Mouse (Mus musculus) intestine, postnatal 0 days (tissue): ENCODE measurements around the gene 9530002B09Rik. TPM values are rescaled to one million over a fixed set of nuclear protein-coding genes. Genes with fewer than 3 reads are reported as not detected.

Source experiments
- ATAC-seq: fragments of 200-750 bp; cut with Nextera tagmentation; 2 replicates; pipeline ENCODE4 v1.8.0; 2017; ENCODE audit warnings: mild to moderate bottlenecking, moderate TSS enrichment, moderate library complexity
- H3K27ac ChIP-seq: fragments of 300-500 bp; sonication (generic); 2 replicates; pipeline ENCODE4 v1.5.1; 2014; ENCODE audit warnings: mild to moderate bottlenecking, low read depth, low read length, moderate library complexity
- H3K27me3 ChIP-seq: fragments of 300-500 bp; sonication (generic); replicated peaks from 2 replicates; pipeline ENCODE4 v1.6.1; 2014; ENCODE audit warnings: low read length, mixed read lengths; ENCODE audit not compliant: control insufficient read depth, insufficient read depth
- H3K36me3 ChIP-seq: fragments of 300-500 bp; sonication (generic); 2 replicates; pipeline ENCODE4 v1.6.1; 2014; ENCODE audit warnings: mild to moderate bottlenecking, moderate library complexity; ENCODE audit not compliant: control insufficient read depth, insufficient read depth
- H3K4me1 ChIP-seq: fragments of 300-500 bp; sonication (generic); replicated peaks from 2 replicates; pipeline ENCODE4 v1.6.1; 2014; ENCODE audit warnings: antibody characterized with exemption, low read length, mixed read lengths; ENCODE audit not compliant: control insufficient read depth, insufficient read depth
- H3K4me2 ChIP-seq: fragments of 300-500 bp; sonication (generic); replicated peaks from 2 replicates; pipeline ENCODE4 v1.6.1; 2014; ENCODE audit warnings: low read depth, mild to moderate bottlenecking, moderate library complexity
- H3K4me3 ChIP-seq: fragments of 300-500 bp; sonication (generic); 2 replicates; pipeline ENCODE4 v1.5.1; 2014; ENCODE audit warnings: low read depth, low read length
- H3K9ac ChIP-seq: fragments of 300-500 bp; sonication (generic); 2 replicates; pipeline ENCODE4 v1.6.1; 2014; ENCODE audit warnings: mild to moderate bottlenecking, low read depth, low read length
- H3K9me3 ChIP-seq: fragments of 300-500 bp; sonication (generic); 2 replicates; pipeline ENCODE4 v1.6.1; 2016; ENCODE audit warnings: mixed run types; ENCODE audit not compliant: control insufficient read depth
- CTCF ChIP-seq: sonication (generic); IDR thresholded peaks from 2 replicates; pipeline ENCODE4 v1.5.1; 2016; ENCODE audit warnings: low read depth, mild to moderate bottlenecking, control low read depth, antibody characterized with exemption, moderate library complexity
- polyA plus RNA-seq: library from polyadenylated mRNA; unstranded; fragments of >200 nt; fragmentation: Nextera tagmentation; extraction: Ambion mirVana; gene quantifications from 2 replicates; pipeline ENCODE4 v1.2.1, GENCODE M21; 2015

Gene 9530002B09Rik
- polyA plus RNA-seq: not detected in 2 replicates

DNA sequence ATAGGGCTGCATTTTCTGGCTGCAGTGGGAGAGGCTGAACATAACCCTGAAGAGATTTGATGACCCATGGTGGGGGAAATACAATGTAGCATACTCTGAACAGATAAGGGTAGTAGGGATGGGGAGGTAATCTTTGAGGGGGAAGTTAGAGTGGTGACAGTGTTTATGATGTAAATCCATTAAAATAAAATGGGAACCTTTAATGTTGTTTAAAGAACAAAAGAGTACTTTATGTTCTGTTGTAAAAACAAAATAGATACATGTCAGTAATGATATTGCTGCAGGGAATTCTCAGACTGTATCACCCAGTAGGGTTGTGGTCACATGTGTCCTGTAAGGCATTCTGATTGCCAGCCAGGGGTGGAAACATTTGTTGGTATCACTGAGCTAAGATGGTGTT is at the start of gene 9530002B09Rik:
Gene 9530002B09Rik (plus strand): TSS at position 301 of the 400 bp plus-strand sequence.
- Histone ChIP-seq H3K4me3 (no peak within 1 kb of the TSS), H3K27ac (no peak within 1 kb of the TSS), H3K9me3 (no peaks in the 10 kb centered on the region), H3K27me3 (no peaks in the 10 kb centered on the region), H3K36me3 (no peaks in the 10 kb centered on the region), H3K9ac (no peak within 1 kb of the TSS), H3K4me2 (no peak within 1 kb of the TSS), H3K4me1 (no peaks in the 10 kb centered on the region)
- ATAC-seq: no peak
- TF ChIP-seq CTCF: no peak

Other genes starting within 250 kb of the 9530002B09Rik start
- gene Ppt1, start 147.0 kb downstream of the 9530002B09Rik start, polyA plus RNA-seq: 54.6 and 54.9 TPM in 2 replicates
- gene Cap1, start 196.8 kb downstream of the 9530002B09Rik start, polyA plus RNA-seq: 58.4 and 60.4 TPM in 2 replicates